Mouse (Mus musculus) left cerebral cortex, postnatal 10 days (tissue): ENCODE data around the gene Ppp6r1. TPM values are rescaled to one million over a fixed set of nuclear protein-coding genes. Genes with fewer than 3 reads are reported as not detected.

Experiments
- DNase-seq, 2 experiments: peaks; one replicate each; pipeline ENCODE4 v3.0.0; 2021 to 2022; ENCODE audit warnings: low spot score in 2 of 2, mixed read lengths in 1 of 2; ENCODE audit errors: extremely low spot score in 1 of 2
- intact Hi-C: fragments of 180-260 bp; cut with DNase I; formaldehyde crosslinking; loops from one replicate; pipeline ENCODE4 v1.15.1; 2025
- total RNA-seq, 2 experiments: library from RNA; stranded (reverse); gene quantifications; 2 replicates each; pipeline ENCODE4 v1.2.3; 2021

Ppp6r1 gene
- 100 to 1,000 TPM; 107 to 111 TPM for total RNA-seq

DNA sequence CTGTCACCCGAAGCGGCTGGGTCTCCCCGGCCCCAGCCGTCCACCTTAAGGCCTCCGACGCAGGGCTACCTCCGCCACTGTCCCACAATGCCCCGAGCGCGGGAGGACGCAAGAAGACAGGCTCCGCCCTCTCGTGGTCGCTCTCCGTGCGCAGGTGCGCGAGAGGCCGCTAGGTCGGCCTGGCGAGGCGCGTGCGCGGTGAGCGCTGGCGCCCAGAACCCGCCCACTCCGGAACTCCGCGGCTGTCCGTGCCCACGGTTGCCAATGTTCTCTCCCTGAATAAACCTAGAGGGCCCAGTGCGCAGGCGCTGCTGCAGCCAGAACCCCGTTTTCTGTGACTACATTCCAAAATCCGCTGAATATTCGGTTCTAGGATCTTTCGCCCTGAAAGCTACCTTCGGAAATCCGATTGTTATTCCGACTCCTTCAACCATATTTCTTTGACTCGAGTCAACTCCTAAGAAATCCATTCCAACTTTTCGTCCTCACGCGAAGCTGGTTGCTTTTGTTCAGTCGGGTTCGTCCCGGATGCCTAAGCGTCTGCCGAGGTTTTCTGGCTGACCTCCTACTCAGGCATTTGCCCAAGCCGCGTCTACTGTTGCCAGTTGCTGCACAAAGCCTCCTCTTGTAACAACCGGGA, at the start of gene Ppp6r1:
Gene Ppp6r1 (minus strand): TSS at position 108 of the 640 bp plus-strand sequence.
- intact Hi-C loops: no loop called here
- peak; percentile 95 to 98 for DNase-seq

DNA sequence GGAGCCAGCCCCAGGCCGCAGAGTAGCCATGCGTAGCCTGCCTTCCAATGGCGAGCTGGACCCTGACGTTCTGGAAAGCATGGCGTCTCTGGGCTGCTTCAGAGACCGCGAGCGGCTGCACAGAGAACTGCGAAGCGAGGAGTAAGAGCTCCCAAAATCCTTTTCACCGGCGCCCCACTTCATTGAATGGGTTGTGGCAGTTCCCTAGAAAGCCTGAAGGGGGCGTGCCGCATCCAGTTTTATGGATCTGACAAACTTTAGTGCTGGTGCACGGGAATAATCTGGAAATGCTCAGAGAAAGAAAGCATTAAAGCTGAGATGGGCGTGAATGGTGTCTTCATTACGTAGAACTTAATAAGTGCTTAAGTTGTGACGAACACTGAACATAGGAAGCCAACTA, 46.3 kb upstream of the Ppp6r1 start:
- intact Hi-C loops: loop anchor here (5.0 kb wide), 1 partner anchor 87 kb away; the partner anchor contains the start of gene Rpl28
- peak in 1 of 2 experiments; percentile 59 for DNase-seq

DNA sequence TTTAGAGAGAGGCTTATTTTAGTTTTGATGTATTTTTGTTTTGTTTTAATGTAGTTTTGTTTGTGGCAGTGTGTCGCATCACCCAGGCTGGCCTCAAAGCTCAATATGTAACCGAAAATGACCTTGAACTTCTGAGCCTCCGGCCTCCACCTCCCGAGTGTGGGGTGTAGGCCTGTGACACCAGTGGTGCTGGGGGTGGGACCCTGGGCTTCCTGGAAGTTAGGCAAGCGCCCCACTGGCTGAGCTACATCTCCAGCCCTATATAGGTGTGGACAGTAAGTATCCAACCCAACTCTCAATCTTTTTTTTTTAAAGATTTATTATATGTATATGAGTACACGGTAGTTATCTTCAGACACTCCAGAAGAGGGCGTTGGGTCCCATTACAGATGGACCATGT, 44.4 kb upstream of the Ppp6r1 start:
- intact Hi-C loops: no loop called here
- DNase-seq: no peak

DNA sequence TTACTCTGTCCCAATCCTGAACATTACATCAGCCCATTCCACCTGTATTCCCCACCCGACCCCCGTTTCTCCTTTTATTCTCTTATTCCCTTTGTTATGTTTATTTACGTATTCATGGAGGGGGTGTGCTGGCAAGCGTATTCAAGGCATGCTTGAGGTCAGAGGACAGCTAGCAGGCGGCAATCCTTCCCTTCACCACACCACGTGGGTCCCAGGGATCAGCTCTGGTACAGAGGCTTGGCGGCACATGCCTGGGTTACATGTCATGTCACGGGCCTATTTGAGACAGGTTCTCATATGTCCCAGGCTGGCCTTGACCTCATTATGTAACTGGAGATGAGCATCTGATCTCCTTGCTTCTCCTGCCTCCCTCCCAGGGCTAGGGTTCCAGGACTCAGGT, 43.5 kb upstream of the Ppp6r1 start:
- intact Hi-C loops: no loop called here
- no peak for DNase-seq

DNA sequence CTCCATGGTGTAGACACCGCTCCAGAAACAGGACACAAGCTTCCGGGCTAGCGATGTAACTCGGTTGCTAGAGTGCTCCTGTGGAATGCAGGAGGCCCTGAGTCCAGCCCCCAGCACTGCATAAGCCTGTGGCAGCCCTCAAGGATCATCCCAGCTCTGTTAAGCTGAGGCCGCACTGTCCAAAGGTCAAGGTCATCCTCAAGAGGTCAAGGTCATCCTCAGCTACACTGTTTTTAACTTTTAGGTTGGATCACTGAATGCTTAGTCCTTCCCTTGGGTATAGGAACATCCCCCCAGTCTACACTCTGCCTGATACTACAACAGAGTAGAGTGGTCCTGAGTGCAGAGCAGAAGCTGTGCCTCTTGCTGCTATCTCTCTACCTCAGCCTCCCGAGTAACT, 34.2 kb upstream of the Ppp6r1 start:
- intact Hi-C loops: no loop called here
- no peak for DNase-seq

DNA sequence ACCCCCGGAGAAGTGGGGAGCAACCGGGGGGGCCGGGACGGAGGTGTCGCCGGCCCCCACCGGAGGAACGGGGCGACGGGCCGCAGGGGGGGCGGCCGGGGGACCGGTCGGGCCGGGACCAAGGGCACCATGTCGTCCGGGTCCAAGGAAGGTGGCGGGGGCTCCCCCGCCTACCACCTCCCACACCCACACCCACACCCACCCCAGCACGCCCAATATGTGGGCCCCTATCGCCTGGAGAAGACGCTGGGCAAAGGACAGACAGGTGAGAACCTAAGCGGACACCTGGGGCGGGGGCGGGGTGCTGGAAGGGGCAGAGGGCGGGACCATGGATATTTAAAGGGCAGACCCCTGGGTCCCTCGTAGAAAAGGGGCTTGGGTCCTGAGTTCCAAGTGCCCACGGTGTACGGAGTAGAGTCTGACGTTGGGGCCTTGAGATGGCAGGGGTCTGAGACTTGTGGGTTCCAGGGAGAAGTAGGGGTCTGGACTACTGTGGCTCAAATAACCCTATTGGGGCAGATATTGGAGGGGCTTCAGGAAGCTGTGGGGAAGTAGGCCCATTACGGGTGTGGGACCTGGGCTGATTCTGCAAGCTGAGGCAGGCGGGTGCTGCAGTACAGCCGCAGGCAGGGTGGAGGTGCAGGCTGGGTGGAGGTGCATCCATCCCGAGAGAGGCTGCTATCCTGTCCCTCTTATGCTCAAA, 32.3 kb upstream of the Ppp6r1 start:
- intact Hi-C loops: no loop called here

DNA sequence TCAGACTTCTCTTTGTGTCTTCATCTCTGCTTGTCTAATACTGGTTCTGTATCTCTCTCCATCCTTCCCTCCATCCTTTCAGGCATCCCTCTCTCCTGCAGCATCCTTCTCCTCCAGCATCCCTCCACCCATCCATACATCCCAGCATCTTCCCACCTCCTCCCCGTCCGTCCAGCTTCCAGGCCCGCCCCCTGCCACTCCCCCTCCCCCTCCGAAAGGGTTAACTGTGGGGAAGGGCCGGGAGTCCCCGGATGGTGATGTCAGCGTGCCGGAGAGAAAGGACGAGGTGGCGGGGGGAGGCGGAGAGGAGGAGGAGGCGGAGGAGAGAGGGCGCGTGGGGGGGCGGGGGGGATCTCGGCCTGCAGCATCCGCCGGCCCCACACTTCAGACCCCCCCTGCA, 31.6 kb upstream of the Ppp6r1 start, which contains the start of gene Brsk1:
Gene Brsk1 (plus strand): TSS at position 218 of the 400 bp plus-strand sequence.
- intact Hi-C loops: no loop called here
- DNase-seq: peak; percentile 90 to 94

More for the DNA sequence above, 32.3 kb upstream of the Ppp6r1 start:
- DNase-seq: peak in 1 of 2 experiments; percentile 56

DNA sequence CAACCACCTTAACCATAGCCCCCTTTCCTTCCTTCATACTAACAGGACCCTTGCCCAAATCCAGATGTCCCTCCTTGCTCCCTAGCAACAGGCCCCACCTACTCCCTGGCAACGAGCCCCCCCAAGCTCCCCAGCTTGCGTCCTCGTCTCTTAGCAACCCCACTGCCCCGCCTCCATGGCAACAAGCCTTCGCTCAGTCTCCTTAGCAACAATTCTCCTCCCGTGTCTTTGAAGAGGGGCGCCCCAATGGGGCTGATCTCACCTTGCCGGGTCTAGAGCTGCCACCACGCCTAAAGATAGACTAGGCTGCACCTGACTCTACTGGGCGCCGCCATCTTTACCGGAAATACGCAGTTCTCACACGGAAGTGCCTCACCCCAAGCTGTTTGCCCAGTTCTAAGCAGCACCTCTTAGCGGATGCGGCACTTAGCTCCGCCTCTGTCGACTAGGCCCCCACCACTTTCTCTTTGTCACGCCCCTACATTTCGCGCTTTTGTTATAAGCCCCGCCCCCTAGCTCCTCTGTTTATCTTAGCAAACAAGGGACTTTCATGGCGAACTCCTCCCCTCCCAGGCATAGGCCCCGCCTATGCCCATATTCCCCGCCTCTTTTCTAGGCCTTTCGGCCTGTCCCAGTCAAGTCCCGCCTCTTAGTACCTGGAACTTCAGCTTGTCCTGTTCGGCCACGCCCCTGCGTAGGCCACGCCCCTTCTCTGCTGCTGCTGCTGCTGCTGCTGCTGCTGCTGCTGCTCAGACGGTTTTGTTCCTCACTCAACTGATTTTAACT, 26.0 kb upstream of the Ppp6r1 start, which contains the start of gene Hspbp1:
Gene Hspbp1 (minus strand): TSS at position 437 of the 786 bp plus-strand sequence.
- intact Hi-C loops: no loop called here

DNA sequence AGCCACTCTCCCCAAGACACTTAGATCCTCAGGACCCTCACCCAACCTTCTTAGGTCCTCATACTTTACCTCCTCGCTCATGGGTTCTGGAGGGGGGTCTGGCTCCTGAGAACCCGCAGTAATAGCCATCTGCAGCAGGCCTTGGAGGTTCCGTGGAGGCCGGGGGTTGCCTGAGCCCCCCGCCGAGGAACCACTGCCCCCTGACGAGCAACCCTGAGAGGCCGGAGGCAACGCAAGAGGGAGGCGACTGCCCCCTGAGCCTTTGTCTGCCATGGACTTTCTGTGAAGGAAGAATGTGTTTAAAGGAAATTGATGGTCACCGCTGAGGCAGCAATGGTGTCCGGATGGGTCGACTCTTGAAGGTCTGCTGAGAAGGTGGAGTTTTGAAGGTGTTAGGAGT, 25.4 kb upstream of the Ppp6r1 start:
- DNase-seq: no peak
- intact Hi-C loops: no loop called here

More for the DNA sequence above, 26.0 kb upstream of the Ppp6r1 start, which contains the start of gene Hspbp1:
- peak; percentile 89 to 93 for DNase-seq

DNA sequence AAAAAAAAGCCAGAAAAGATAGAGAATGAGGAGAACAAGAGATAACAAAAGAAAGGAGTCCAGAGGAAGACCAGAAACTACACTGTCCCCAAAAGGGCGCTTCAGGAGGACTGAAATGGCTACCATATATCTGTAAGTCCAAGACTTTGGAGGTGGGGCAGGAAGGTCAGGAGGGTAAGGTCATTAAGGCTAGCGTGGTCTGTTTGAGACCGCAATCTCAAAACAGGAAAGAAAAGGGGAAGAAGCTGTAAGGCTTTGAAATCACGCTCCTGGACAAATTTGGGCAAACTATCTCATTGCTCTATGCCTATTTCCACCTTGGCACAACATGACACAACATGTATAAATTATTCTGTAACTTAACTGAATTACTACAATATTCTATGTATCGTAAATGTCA, 24.5 kb upstream of the Ppp6r1 start:
- no peak for DNase-seq
- intact Hi-C loops: no loop called here

DNA sequence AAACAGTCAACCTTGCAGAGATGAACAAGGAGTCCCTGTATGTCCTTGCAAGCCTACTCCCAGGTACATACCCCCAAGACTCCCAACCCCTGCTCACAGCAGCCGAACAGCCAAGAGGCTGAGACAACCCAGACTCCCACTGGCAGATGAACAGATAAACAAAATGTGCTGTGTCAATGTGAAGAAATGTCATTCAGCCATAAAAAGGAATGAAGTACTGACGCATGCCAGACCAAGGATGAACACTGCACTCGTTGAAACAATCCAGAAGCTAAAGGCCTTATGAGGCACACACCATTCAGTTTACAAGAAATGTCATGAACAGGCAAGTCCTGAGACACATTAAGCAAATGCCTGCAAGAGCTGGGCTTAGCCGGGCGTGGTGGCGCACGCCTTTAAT, 16.4 kb upstream of the Ppp6r1 start:
- intact Hi-C loops: no loop called here
- DNase-seq: no peak

DNA sequence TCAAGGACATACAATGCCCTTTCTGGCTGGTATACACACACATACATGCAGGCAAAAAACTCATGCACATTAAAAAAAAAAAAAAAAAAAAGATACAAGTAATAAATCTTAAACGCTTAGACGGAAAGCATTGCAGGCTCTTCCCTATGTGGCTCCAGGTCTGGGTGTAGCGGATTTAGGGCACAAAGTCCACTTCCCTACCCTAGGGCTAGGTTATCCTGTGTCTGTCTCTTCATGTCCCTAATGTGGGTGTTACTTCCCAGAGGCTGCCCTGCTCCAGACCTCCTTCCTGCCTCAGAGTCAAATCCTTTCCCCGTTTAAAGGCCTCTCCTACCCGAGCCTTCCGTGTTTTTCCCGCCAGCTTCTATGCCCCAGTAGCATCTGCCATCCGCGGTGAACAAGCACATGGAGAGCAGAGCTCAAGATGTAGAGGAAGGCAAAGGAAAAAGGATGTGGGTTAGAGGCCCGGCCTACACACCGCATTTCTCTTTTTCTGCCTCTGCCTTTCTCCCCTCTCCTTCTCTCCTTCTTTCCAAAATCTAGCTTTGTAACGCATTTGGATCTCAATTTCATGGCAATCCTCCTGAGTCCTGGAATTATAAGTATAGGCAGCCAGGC, 15.4 kb upstream of the Ppp6r1 start:
- intact Hi-C loops: no loop called here
- DNase-seq: no peak

DNA sequence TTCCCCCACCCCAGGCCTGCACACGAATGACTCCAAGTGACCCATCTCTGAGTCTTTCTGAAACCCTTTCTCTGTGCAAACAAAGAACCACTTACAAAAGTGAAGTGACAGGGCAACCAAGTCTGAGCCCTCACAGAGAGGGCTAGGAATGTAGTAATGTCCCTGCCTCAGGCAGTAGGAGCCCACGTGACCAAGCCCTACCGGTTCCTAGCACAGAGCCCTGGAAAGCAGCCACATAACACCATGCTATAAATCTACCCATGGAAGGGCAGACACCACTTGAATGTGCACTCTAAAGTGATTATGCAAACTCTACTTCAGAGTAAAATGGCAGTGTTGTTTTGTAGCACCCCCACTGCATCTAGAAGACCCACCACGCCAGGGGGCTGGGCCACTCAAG, 13.1 kb upstream of the Ppp6r1 start:
- no peak for DNase-seq
- intact Hi-C loops: no loop called here

DNA sequence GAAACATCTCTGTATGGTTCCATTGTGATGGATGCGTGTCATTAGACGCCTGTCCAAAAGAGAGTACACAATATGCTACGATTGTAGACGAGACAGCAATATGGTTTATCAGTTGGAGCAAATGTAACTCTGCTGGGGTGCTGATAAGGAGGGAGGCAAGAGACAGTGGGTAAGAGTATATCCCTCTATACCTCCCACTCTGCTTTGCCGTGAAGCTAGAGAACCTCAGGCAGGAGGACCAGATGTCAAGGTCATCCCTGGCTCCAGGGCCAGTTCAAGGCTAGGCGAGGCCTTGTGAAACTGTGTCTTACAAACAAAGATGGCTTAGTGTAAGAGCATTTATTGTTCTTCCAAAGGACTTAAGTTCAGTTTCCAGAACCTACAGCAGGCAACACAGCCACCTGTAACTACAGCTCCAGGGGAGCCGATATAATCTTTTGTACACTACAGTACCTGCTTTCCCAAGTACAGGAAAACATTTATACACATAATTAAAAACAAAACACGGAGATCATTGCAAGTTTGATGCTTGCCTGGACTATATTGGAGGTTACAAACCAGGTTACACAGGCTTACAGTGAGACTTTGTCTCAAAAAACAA, 11.9 kb upstream of the Ppp6r1 start:
- DNase-seq: peak in 1 of 2 experiments; percentile 6
- intact Hi-C loops: no loop called here

DNA sequence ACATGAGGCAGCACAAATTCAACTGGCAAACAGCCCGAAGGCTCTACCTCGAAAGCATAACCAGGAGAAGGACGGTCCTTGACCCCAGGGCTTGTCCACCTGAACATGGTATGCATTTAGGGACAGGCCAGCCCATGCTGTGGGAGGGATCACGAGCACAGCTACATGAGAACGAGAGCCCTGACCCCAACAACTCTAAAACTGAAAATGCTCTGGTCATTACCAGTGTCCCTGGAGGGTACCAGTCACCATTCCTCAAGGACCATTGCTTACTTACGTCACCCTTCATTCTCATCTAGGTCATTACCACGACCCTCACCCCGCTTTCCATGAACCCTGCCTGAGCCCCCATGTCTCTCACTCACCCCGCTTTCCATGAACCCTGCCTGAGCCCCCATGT, 10.3 kb upstream of the Ppp6r1 start:
- DNase-seq: peak in 1 of 2 experiments; percentile 11
- intact Hi-C loops: no loop called here

DNA sequence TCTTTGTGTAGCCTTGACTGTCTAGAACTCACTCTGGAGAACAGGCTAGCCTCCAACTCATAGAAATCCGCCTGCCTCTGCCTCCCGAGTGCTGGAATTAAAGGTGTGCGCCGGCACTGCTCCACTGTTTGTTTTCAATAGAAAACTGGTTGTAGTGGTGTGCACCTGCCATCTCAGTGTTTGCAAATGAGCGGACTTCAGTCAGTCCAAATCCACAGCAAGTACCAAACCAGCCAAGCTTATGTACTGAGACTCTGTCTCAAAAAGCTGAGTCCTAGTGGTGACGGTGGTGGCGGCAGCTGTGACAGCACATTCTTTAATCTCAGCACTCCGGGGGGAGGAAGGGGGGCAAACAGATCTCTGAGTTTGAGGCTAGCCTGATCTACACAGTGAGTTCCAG, 9.7 kb upstream of the Ppp6r1 start:
- intact Hi-C loops: no loop called here
- peak in 1 of 2 experiments; percentile 7 for DNase-seq

DNA sequence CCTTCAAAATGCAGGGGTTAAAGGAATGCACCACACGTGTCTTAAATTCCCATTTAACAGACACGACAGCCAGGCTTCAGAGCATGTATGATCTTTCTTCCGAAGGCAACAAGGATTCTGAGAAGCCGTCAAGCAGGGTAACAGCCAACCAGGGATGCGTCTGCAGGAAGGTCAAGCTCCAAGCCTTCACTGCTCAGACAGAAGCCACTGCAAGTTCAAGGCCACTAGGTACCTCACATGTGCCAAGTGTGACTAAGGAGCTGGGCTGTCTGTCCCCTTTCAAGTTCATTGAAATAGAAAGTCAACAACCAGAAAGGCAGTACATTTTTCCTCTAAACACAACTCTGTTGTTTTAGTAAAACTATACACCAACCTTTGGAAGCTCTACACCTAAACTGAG, 8.1 kb upstream of the Ppp6r1 start:
- DNase-seq: peak in 1 of 2 experiments; percentile 1
- intact Hi-C loops: no loop called here

DNA sequence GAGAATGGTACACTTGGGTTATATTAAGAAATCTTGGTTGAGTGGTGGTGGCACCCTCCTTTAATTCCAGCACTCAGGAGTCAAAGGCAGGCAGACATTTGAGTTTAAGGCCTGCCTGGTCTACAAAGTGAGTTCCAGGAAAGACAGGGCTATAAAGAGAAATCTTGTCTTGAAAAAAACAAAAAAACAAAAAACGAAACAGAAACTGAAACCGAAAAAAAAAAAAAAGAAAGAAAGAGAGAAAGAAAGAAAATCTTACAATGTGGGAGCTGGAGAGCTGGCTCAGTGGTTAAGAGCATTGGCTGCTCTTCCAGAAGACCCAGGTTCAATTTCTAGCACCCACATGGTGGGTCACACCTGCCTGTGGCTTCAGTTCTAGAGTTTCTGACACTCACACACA, 4.9 kb upstream of the Ppp6r1 start:
- DNase-seq: no peak
- intact Hi-C loops: no loop called here

DNA sequence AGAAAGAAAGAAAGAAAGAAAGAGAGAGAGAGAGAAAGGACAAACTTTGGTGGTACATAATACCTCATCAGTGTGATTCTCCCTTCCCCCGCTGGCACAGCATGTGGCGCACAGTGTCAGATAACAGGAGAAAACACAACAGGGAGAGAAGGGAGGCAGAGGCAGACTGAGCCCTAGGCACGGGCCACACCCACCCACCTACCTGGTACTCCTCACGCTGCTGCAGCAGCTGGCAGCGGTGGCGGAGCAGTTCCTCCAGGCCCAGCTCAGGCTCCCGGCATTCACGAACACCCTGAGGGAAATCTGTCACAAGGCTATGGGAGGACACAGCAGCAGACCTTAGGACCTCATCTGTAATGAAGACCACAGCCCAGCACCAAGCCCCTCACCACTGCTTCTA, 4.4 kb upstream of the Ppp6r1 start:
- intact Hi-C loops: no loop called here
- no peak for DNase-seq
